Mouse (Mus musculus): ENCODE results near the gene 2410015M20Rik.

- TF ChIP-seq EP300 (IDR thresholded peaks at IDR 0.05; ENCODE audit: low read depth) (no peak), CTCF (IDR thresholded peaks at IDR 0.05; ENCODE audit: low read depth) (no peak)
Measured at GRCm38 (mm10) chr17:56615792-56616191, 6.2 kb upstream of the 2410015M20Rik start.
